In genomic region chr4:150653072-150653599, GRCm38 (mm10) we compare ENCODE assay signal across 13 mouse cellular contexts. TPM values are rescaled to one million over a fixed set of nuclear protein-coding genes. Genes with fewer than 3 reads are reported as not detected.
"Had no signal": no experiment of that assay in that cellular context is flagged by ENCODE, and none has a peak within 500 bp of the region (broad histone marks: within the 10 kb centered on the region; RNA-seq: fewer than 3 reads in every experiment).

No protein-coding gene starts in this region.

- DNase-seq: kidney, adult 8-10 months; kidney, postnatal 36 days; lung, adult 2 months; lung, postnatal 10 days; right cerebral cortex, postnatal 25 days had no signal

- ATAC-seq: inflammation-experienced regulatory T-cells, adult 6 months; intestine, postnatal 0 days; midbrain, embryonic 16.5 days had no signal

- H3K4me2 ChIP-seq: limb, embryonic 12.5 days; midbrain, embryonic 12.5 days had no signal

- H3K27ac ChIP-seq: limb, embryonic 12.5 days; macrophage; midbrain, embryonic 12.5 days had no signal

- H3K9ac ChIP-seq: limb, embryonic 12.5 days; midbrain, embryonic 12.5 days had no signal

- H3K4me3 ChIP-seq: limb, embryonic 12.5 days; megakaryocyte, embryonic 14.5 days; midbrain, embryonic 12.5 days had no signal

- H3K9me3 ChIP-seq: midbrain, embryonic 12.5 days had no signal

- H3K36me3 ChIP-seq: limb, embryonic 12.5 days; midbrain, embryonic 12.5 days had no signal

RNA-seq across cellular contexts. Expression of gene Slc45a1, which starts 1.2 kb away (rescaled TPM):
- total RNA-seq: liver, adult 2 months had no signal
- polyA plus RNA-seq: liver, adult 2 months; lung, adult 2 months; macrophage had no signal
